Mouse (Mus musculus): Measurements from ENCODE around the gene Edem2.
"Not testable (repeated sequence)": the region's sequence is repeated elsewhere in the genome, so short reads cannot be mapped to it uniquely, and the experiment has no call there.

Edem2 gene

GRCm38 (mm10) chr2:155736936-155737335 lies 7.7 kb upstream of the Edem2 start:
- ATAC-seq (ENCODE audit: insufficient number of reproducible peaks, low FRiP score, low TSS enrichment), result no peak

- ATAC-seq (ENCODE audit: insufficient number of reproducible peaks, low FRiP score, low TSS enrichment), result not testable (repeated sequence)
Observed at GRCm38 (mm10) chr2:155735766-155736165, 6.5 kb upstream of the Edem2 start, which contains the start of gene Gm17581. Gene Gm17581 (minus strand): TSS chr2:155735866.

- ATAC-seq (ENCODE audit: insufficient number of reproducible peaks, low FRiP score, low TSS enrichment), result no peak
Observed at GRCm38 (mm10) chr2:155735080-155735479, 5.8 kb upstream of the Edem2 start.

GRCm38 (mm10) chr2:155728742-155729141 lies 533 bp downstream of the Edem2 start:
- no peak for ATAC-seq (ENCODE audit: insufficient number of reproducible peaks, low FRiP score, low TSS enrichment)

- no peak for ATAC-seq (ENCODE audit: insufficient number of reproducible peaks, low FRiP score, low TSS enrichment)
Observed at GRCm38 (mm10) chr2:155727764-155728395, 1.4 kb downstream of the Edem2 start.

GRCm38 (mm10) chr2:155726302-155726701 lies 3.0 kb downstream of the Edem2 start:
- no peak for ATAC-seq (ENCODE audit: insufficient number of reproducible peaks, low FRiP score, low TSS enrichment)

- no peak for ATAC-seq (ENCODE audit: insufficient number of reproducible peaks, low FRiP score, low TSS enrichment)
Observed at GRCm38 (mm10) chr2:155724526-155724925, 4.7 kb downstream of the Edem2 start.

GRCm38 (mm10) chr2:155724036-155724435 lies 5.2 kb downstream of the Edem2 start:
- no peak for ATAC-seq (ENCODE audit: insufficient number of reproducible peaks, low FRiP score, low TSS enrichment)

- no peak for ATAC-seq (ENCODE audit: insufficient number of reproducible peaks, low FRiP score, low TSS enrichment)
Observed at GRCm38 (mm10) chr2:155720585-155720984, 8.7 kb downstream of the Edem2 start.

GRCm38 (mm10) chr2:155717082-155717990 lies 11.9 kb downstream of the Edem2 start:
- no peak for ATAC-seq (ENCODE audit: insufficient number of reproducible peaks, low FRiP score, low TSS enrichment)

- ATAC-seq (ENCODE audit: insufficient number of reproducible peaks, low FRiP score, low TSS enrichment), result no peak
Observed at GRCm38 (mm10) chr2:155710557-155710956, 18.7 kb downstream of the Edem2 start.

GRCm38 (mm10) chr2:155707251-155707650 lies 22.0 kb downstream of the Edem2 start:
- no peak for ATAC-seq (ENCODE audit: insufficient number of reproducible peaks, low FRiP score, low TSS enrichment)

GRCm38 (mm10) chr2:155703630-155704029 lies 25.6 kb downstream of the Edem2 start:
- no peak for ATAC-seq (ENCODE audit: insufficient number of reproducible peaks, low FRiP score, low TSS enrichment)

- no peak for ATAC-seq (ENCODE audit: insufficient number of reproducible peaks, low FRiP score, low TSS enrichment)
Observed at GRCm38 (mm10) chr2:155701399-155701919, 27.8 kb downstream of the Edem2 start.

GRCm38 (mm10) chr2:155698443-155698842 lies 30.8 kb downstream of the Edem2 start:
- ATAC-seq (ENCODE audit: insufficient number of reproducible peaks, low FRiP score, low TSS enrichment), result not testable (repeated sequence)

GRCm38 (mm10) chr2:155696851-155697250 lies 32.4 kb downstream of the Edem2 start:
- ATAC-seq (ENCODE audit: insufficient number of reproducible peaks, low FRiP score, low TSS enrichment), result no peak

GRCm38 (mm10) chr2:155696091-155696558 lies 33.1 kb downstream of the Edem2 start:
- ATAC-seq (ENCODE audit: insufficient number of reproducible peaks, low FRiP score, low TSS enrichment), result no peak

GRCm38 (mm10) chr2:155695316-155695715 lies 34.0 kb downstream of the Edem2 start:
- ATAC-seq (ENCODE audit: insufficient number of reproducible peaks, low FRiP score, low TSS enrichment), result no peak

- ATAC-seq (ENCODE audit: insufficient number of reproducible peaks, low FRiP score, low TSS enrichment), result no peak
Observed at GRCm38 (mm10) chr2:155694564-155694963, 34.7 kb downstream of the Edem2 start.

GRCm38 (mm10) chr2:155693136-155693535 lies 36.1 kb downstream of the Edem2 start:
- no peak for ATAC-seq (ENCODE audit: insufficient number of reproducible peaks, low FRiP score, low TSS enrichment)
